Mouse (Mus musculus): ENCODE data around the gene Mtx2.

Mtx2 gene

DNA sequence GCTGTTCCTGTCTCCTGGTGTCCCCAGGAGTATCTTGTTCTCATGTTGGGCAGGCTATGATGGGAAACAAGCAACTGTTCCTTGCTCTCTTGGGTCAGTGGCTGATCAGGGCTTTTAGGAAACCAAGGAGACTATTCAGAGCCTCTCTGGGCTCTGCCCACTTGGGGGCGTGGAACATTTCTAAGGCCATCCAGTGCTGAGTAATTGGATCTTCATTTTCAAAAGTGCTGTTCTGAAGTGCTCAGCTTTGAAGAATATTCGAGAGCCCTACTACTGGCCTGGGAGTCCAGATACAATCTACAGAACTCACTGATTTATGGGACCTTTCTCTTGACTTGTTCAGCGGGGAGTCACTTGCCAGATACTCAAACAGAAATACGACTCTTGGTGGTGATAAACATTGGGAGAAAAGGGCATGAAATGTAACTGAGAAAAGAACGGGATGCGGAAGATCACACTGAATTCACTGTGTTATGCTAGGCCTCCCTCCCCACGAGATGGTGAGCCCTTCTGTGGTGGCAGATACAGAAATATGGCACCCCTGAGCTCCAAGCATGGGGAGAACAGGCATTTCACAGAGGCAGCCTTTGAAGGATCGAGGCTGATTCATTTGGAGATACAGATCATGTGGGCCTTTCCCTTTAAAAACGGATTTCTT lies 92.4 kb downstream of the Mtx2 start:
- DNase-seq (ENCODE audit: low spot score) = no peak

GRCm38 (mm10) chr2:74925968-74926814 lies 100.6 kb downstream of the Mtx2 start:
- no peak for DNase-seq (ENCODE audit: low spot score)
